Mouse (Mus musculus) ovary, postnatal 10 days (tissue): ENCODE data around the gene Rhox2e.
"Not testable (repeated sequence)": the region's sequence is repeated elsewhere in the genome, so short reads cannot be mapped to it uniquely, and the experiment has no call there.

Experiments used
- DNase-seq: peaks from one replicate; pipeline ENCODE4 v3.0.0; 2022; ENCODE audit warnings: low spot score

Gene Rhox2e

GRCm38 (mm10) chrX:37530152-37530551 lies at the start of gene Rhox2e:
Gene Rhox2e (plus strand): TSS chrX:37530452.
- not testable (repeated sequence) for DNase-seq

- not testable (repeated sequence) for DNase-seq
Observed at GRCm38 (mm10) chrX:37514059-37514458, 16.2 kb upstream of the Rhox2e start, which contains the start of gene Rhox4d. Gene Rhox4d (plus strand): TSS chrX:37514359.

- not testable (repeated sequence) for DNase-seq
Observed at GRCm38 (mm10) chrX:37541719-37542118, 11.5 kb downstream of the Rhox2e start, which contains the start of gene Rhox3e. Gene Rhox3e (plus strand): TSS chrX:37542019.

GRCm38 (mm10) chrX:37557112-37557511 lies 26.9 kb downstream of the Rhox2e start, which contains the start of gene Rhox4e:
Gene Rhox4e (plus strand): TSS chrX:37557412.
- DNase-seq, result not testable (repeated sequence)

- not testable (repeated sequence) for DNase-seq
Observed at GRCm38 (mm10) chrX:37571105-37571504, 40.9 kb downstream of the Rhox2e start, which contains the start of gene Rhox2f. Gene Rhox2f (plus strand): TSS chrX:37571405.

- DNase-seq, result not testable (repeated sequence)
Observed at GRCm38 (mm10) chrX:37572638-37573037, 42.4 kb downstream of the Rhox2e start.

GRCm38 (mm10) chrX:37580692-37581091 lies 50.4 kb downstream of the Rhox2e start, which contains the start of gene Rhox3f:
Gene Rhox3f (plus strand): TSS chrX:37580992.
- DNase-seq, result not testable (repeated sequence)
